ENCODE assay signal across 14 mouse cellular contexts in genomic region chr2:103379502-103380160, GRCm38 (mm10). TPM values are rescaled to one million over a fixed set of nuclear protein-coding genes. Genes with fewer than 3 reads are reported as not detected.
DNase-seq lines count a peak whose midpoint lies in the region; ATAC-seq lines count a peak whose summit lies in the region.
"Had no signal": no experiment of that assay in that cellular context is flagged by ENCODE, and none has a peak within 500 bp of the region (broad histone marks: within the 10 kb centered on the region; RNA-seq: fewer than 3 reads in every experiment).

No protein-coding gene starts in this region.

- no peaks in the 10 kb centered on the region for H3K4me1 ChIP-seq in kidney, embryonic 14.5 days (ENCODE audit: control insufficient read depth, insufficient read depth, low read length)
- H3K4me1 ChIP-seq in hindbrain, embryonic 16.5 days (ENCODE audit: control insufficient read depth, insufficient read depth, low read depth, low read length), result no peaks in the 10 kb centered on the region
- H3K4me1 ChIP-seq: embryonic facial prominence, embryonic 12.5 days; stomach, embryonic 15.5 days had no signal

- no peak overlapping the region for H3K4me3 ChIP-seq in kidney, embryonic 14.5 days (ENCODE audit: low read length)
- H3K4me3 ChIP-seq in hindbrain, embryonic 16.5 days (ENCODE audit: low read length), result no peak overlapping the region
- H3K4me3 ChIP-seq: embryonic facial prominence, embryonic 12.5 days; left cerebral cortex, adult 2 months; stomach, embryonic 15.5 days had no signal

- H3K4me2 ChIP-seq in kidney, embryonic 14.5 days (replicated peaks; ENCODE audit: low read depth, low read length), result no peak overlapping the region
- no peak overlapping the region for H3K4me2 ChIP-seq in hindbrain, embryonic 16.5 days (ENCODE audit: low read length)
- H3K4me2 ChIP-seq: embryonic facial prominence, embryonic 12.5 days; stomach, embryonic 15.5 days had no signal

- no peak overlapping the region for H3K27ac ChIP-seq in kidney, embryonic 14.5 days (ENCODE audit: low read depth, low read length)
- no peak overlapping the region for H3K27ac ChIP-seq in hindbrain, embryonic 16.5 days (ENCODE audit: low read depth, low read length)
- H3K27ac ChIP-seq: embryonic facial prominence, embryonic 12.5 days; left cerebral cortex, adult 2 months; stomach, embryonic 15.5 days had no signal

- ATAC-seq in kidney, embryonic 14.5 days (ENCODE audit: low FRiP score, low TSS enrichment), result no peak
- no peak for ATAC-seq in hindbrain, embryonic 16.5 days
- ATAC-seq: liver, postnatal 0 days had no signal

- no peak overlapping the region for H3K9ac ChIP-seq in kidney, embryonic 14.5 days (ENCODE audit: low read depth, low read length)
- no peak overlapping the region for H3K9ac ChIP-seq in hindbrain, embryonic 16.5 days (ENCODE audit: low read depth, low read length)
- H3K9ac ChIP-seq: embryonic facial prominence, embryonic 12.5 days; liver, postnatal 0 days; stomach, embryonic 15.5 days had no signal

- peak; percentile 15 for DNase-seq in kidney, adult 11 months
- peak; percentile 4 for DNase-seq in heart, adult 8-10 months (ENCODE audit: low spot score)
- peak; percentile 78 for DNase-seq in heart, postnatal 4 days
- peak; percentile 11 for DNase-seq in lung, postnatal 25 days (ENCODE audit: low spot score)
- DNase-seq in ovary, postnatal 14 days (ENCODE audit: low spot score), result no peak
- DNase-seq: cerebellum, adult 11-12 months; liver, postnatal 0 days had no signal

- no peaks in the 10 kb centered on the region for H3K36me3 ChIP-seq in kidney, embryonic 14.5 days (ENCODE audit: control insufficient read depth, insufficient read depth, low read length)
- H3K36me3 ChIP-seq in hindbrain, embryonic 16.5 days (ENCODE audit: control insufficient read depth, insufficient read depth, low read length), result no peaks in the 10 kb centered on the region
- H3K36me3 ChIP-seq: embryonic facial prominence, embryonic 12.5 days; stomach, embryonic 15.5 days had no signal

- WGBS in kidney, embryonic 14.5 days, result 76% methylated on average over 9 of the region's 9 CpGs
- WGBS in hindbrain, embryonic 16.5 days, result 65% methylated on average over 9 of the region's 9 CpGs

- H3K27me3 ChIP-seq in kidney, embryonic 14.5 days (ENCODE audit: control insufficient read depth, insufficient read depth, low read length), result no peaks in the 10 kb centered on the region
- no peaks in the 10 kb centered on the region for H3K27me3 ChIP-seq in hindbrain, embryonic 16.5 days (replicated peaks; ENCODE audit: control insufficient read depth, insufficient read depth, low read length)
- H3K27me3 ChIP-seq: embryonic facial prominence, embryonic 12.5 days; stomach, embryonic 15.5 days had no signal

- no peaks in the 10 kb centered on the region for H3K9me3 ChIP-seq in kidney, embryonic 14.5 days (ENCODE audit: control insufficient read depth, low read length)
- H3K9me3 ChIP-seq in hindbrain, embryonic 16.5 days (ENCODE audit: control insufficient read depth, low read length), result no peaks in the 10 kb centered on the region
- H3K9me3 ChIP-seq: embryonic facial prominence, embryonic 12.5 days; stomach, embryonic 15.5 days had no signal

RNA-seq across cellular contexts. Expression of gene Elf5, which starts 31.9 kb away (rescaled TPM):
- polyA plus RNA-seq in kidney, embryonic 14.5 days (2014; fragmentation: Nextera tagmentation; extraction: Ambion mirVana), result 2.5 and 2.9 TPM in 2 replicates
- not detected for total RNA-seq in heart, adult 8-10 months (2022)
- not detected for total RNA-seq in heart, postnatal 4 days (2021)
- not detected in 2 replicates for polyA plus RNA-seq in hindbrain, embryonic 16.5 days (2015; fragmentation: Nextera tagmentation; extraction: Ambion mirVana)
- total RNA-seq: adrenal gland, adult 18-20 months; monocyte, adult 5-6 weeks had no signal
- polyA plus RNA-seq: liver, postnatal 0 days had no signal
